Mouse (Mus musculus) embryo, embryonic 11.5 days (tissue): ENCODE measurements at regions not wholly inside any gene's neighbourhood (a gene's known extent, or its start where the extent isn't known, plus 50 kb on each side); places are given as distances from the start of the nearest gene placed in this dataset.

Experiments
- DNase-seq: peaks from one replicate; pipeline ENCODE4 v3.0.0-alpha.2; 2012; ENCODE audit warnings: low read depth, low spot score

GRCm38 (mm10) chr5:146684429-146684828 lies 99.4 kb upstream of the Gpr12 start:
- no peak for DNase-seq

- no peak for DNase-seq
These were observed 98.5 kb upstream of the Gpr12 start for GRCm38 (mm10) chr5:146683554-146683953.

GRCm38 (mm10) chr5:146682893-146683292 lies 97.9 kb upstream of the Gpr12 start:
- DNase-seq: no peak

- no peak for DNase-seq
These were observed 96.5 kb upstream of the Gpr12 start for GRCm38 (mm10) chr5:146681512-146681911.

- DNase-seq: no peak
These were observed 94.2 kb upstream of the Gpr12 start for GRCm38 (mm10) chr5:146679198-146679681.

- DNase-seq: no peak
These were observed 93.7 kb upstream of the Gpr12 start for GRCm38 (mm10) chr5:146678775-146679170.

- no peak for DNase-seq
These were observed 93.2 kb upstream of the Gpr12 start for GRCm38 (mm10) chr5:146678049-146678774.

GRCm38 (mm10) chr5:146677151-146677515 lies 92.1 kb upstream of the Gpr12 start:
- no peak for DNase-seq

GRCm38 (mm10) chr5:146676470-146677150 lies 91.6 kb upstream of the Gpr12 start:
- DNase-seq: no peak

- no peak for DNase-seq
These were observed 90.8 kb upstream of the Gpr12 start for GRCm38 (mm10) chr5:146675887-146676277.

- peak; percentile 61 for DNase-seq
These were observed 90.2 kb upstream of the Gpr12 start for GRCm38 (mm10) chr5:146675006-146675886.

GRCm38 (mm10) chr5:146661751-146662150 lies 76.7 kb upstream of the Gpr12 start:
- DNase-seq: no peak

GRCm38 (mm10) chr5:146657228-146657627 lies 72.2 kb upstream of the Gpr12 start:
- DNase-seq: no peak

GRCm38 (mm10) chr5:146655394-146655793 lies 70.4 kb upstream of the Gpr12 start:
- no peak for DNase-seq

- no peak for DNase-seq
These were observed 68.8 kb upstream of the Gpr12 start for GRCm38 (mm10) chr5:146653686-146654450.

- no peak for DNase-seq
These were observed 67.8 kb upstream of the Gpr12 start for GRCm38 (mm10) chr5:146652874-146653273.

- DNase-seq: no peak
These were observed 63.6 kb upstream of the Gpr12 start for GRCm38 (mm10) chr5:146648519-146649060.

GRCm38 (mm10) chr5:146647628-146648380 lies 62.8 kb upstream of the Gpr12 start:
- DNase-seq: no peak

GRCm38 (mm10) chr5:146644499-146644898 lies 59.5 kb upstream of the Gpr12 start:
- peak; percentile 62 for DNase-seq

GRCm38 (mm10) chr5:146641931-146642330 lies 56.9 kb upstream of the Gpr12 start:
- no peak for DNase-seq
